Mouse (Mus musculus) heart, adult 2 months (tissue): ENCODE results near the gene Mex3a. TPM values are rescaled to one million over a fixed set of nuclear protein-coding genes. Genes with fewer than 3 reads are reported as not detected.
"Not testable (repeated sequence)": the region's sequence is repeated elsewhere in the genome, so short reads cannot be mapped to it uniquely, and the experiment has no call there.

Source experiments
- DNase-seq, 2 experiments: peaks; one replicate each; pipeline ENCODE4 v3.0.0; 2021
- H3K27ac ChIP-seq: fragments of 200-600 bp; 2 replicates; pipeline ENCODE4 v1.8.1; 2022
- H3K27me3 ChIP-seq: fragments of 200-500 bp; 2 replicates; pipeline ENCODE4 v1.6.1; 2012; ENCODE audit warnings: mild to moderate bottlenecking, low read length, inconsistent platforms, mixed read lengths; ENCODE audit not compliant: control insufficient read depth, insufficient read depth
- H3K36me3 ChIP-seq: fragments of 200-500 bp; 2 replicates; pipeline ENCODE4 v1.6.1; 2012; ENCODE audit warnings: low read length, inconsistent platforms; ENCODE audit not compliant: control insufficient read depth, insufficient read depth
- H3K4me1 ChIP-seq: fragments of 200-500 bp; 2 replicates; pipeline ENCODE4 v1.6.1; 2011; ENCODE audit warnings: low read length; ENCODE audit not compliant: control insufficient read depth, insufficient read depth
- H3K4me3 ChIP-seq: fragments of 200-600 bp; 2 replicates; pipeline ENCODE4 v1.8.1; 2022
- H3K79me2 ChIP-seq: fragments of 200-500 bp; replicated peaks from 2 replicates; pipeline ENCODE4 v1.6.1; 2012; ENCODE audit warnings: mild to moderate bottlenecking, inconsistent platforms, low read length, moderate library complexity, mixed read lengths; ENCODE audit not compliant: control insufficient read depth, insufficient read depth
- H3K9ac ChIP-seq: fragments of 200-500 bp; 2 replicates; pipeline ENCODE4 v1.6.1; 2012; ENCODE audit warnings: low read depth, mild to moderate bottlenecking, control low read depth, inconsistent platforms, low read length, mixed read lengths
- CTCF ChIP-seq: fragments of 200-600 bp; IDR thresholded peaks from 2 replicates; pipeline ENCODE4 v1.8.1; 2022; ENCODE audit warnings: antibody characterized with exemption, mild to moderate bottlenecking, moderate library complexity
- EP300 ChIP-seq: fragments of 200-500 bp; IDR thresholded peaks from 2 replicates; pipeline ENCODE4 v1.6.1; 2011; ENCODE audit warnings: low read depth, low read length, control low read depth; ENCODE audit not compliant: insufficient read depth
- POLR2A ChIP-seq: fragments of 200-500 bp; IDR thresholded peaks from 2 replicates; pipeline ENCODE4 v1.6.1; 2011; ENCODE audit warnings: mild to moderate bottlenecking, low read depth, low read length, control low read depth; ENCODE audit not compliant: insufficient read depth
- WGBS: fragments of 180-500 bp; shearing (Covaris S2); methylation state at CpG from one replicate; pipeline ENCODE4 v1.1.7; 2018; 5-methylcytosine and 5-hydroxymethylcytosine counted together
- intact Hi-C: fragments of 180-260 bp; cut with DNase I; formaldehyde crosslinking; loops from one replicate; pipeline ENCODE4 v1.15.1; 2025
- polyA plus RNA-seq: library from polyadenylated mRNA; depleted of rRNA; stranded (reverse); fragments of >200 nt; gene quantifications from 2 replicates; pipeline ENCODE4 v1.2.3, GENCODE M21; 2012
- total RNA-seq, 2 experiments: library from RNA; stranded (reverse); gene quantifications; 2 replicates each; pipeline ENCODE4 v1.2.3; 2021

Gene Mex3a
- total and polyA plus RNA-seq, 3 experiments, result 0.27 to 0.45 (median 0.42) TPM

DNA sequence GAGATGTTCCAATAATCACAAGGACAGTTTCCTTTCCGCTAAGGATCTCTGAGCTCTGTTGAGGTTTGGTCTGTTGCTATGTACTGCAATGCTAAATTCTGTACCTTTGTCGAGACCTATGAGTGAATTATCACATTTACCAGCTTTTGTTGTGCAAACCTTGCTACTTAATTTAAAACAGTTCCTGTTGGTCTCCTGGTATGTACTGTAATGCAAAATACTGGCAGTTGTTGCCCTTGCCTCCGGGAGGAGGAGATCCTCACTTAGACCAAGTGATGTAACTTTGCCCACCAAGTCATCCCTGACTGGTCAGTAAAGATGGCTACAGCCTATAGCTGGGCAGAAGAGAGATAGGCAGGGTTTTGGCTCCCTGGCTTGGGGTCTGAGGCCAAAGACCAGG is 43.3 kb downstream of the Mex3a start, which contains the start of gene Ssr2:
Ssr2 (plus strand) TSS at position 337 of the 400 bp plus-strand sequence.
- Histone ChIP-seq H3K36me3 (peaks cover 3% of the 10 kb centered on the region; the same call in 1 of the 2 replicates), H3K27me3 (no peaks in the 10 kb centered on the region), H3K79me2 (0 out of 2 replicates have a peak, but pooled peaks cover 1% of the 10 kb centered on the region), H3K4me1 (no peaks in the 10 kb centered on the region), H3K27ac (no peak within 1 kb of the TSS), H3K9ac (no peak within 1 kb of the TSS), H3K4me3 (no peak within 1 kb of the TSS)
- intact Hi-C loops, result no loop called here
- no peak for TF ChIP-seq POLR2A
- TF ChIP-seq CTCF, result no peak
- no peak for TF ChIP-seq EP300
- DNase-seq, result no peak
- WGBS, result 79% methylated on average over 3 of the region's 3 CpGs

DNA sequence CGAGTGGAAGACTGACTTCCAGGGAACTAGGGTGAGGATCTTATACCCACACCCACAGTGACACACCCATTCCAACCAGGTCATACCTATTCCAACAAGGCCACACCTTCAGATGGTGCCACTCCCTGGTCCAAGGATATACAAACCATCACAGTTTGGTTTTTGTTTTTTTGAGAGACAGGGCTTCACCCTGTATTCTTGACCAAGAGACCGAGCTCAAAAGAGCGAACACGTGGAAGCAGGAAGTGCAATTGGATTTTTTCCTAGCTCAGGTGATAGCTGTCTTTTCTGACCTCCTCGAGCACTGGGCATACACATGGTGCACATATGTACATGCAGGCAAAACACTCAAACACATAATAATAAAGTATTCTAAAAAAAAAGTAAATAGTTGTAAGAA is 45.7 kb downstream of the Mex3a start:
- H3K9ac ChIP-seq, H3K27ac ChIP-seq, DNase-seq, H3K4me3 ChIP-seq, H3K79me2 ChIP-seq, H3K4me1 ChIP-seq, H3K27me3 ChIP-seq, H3K36me3 ChIP-seq: not testable (repeated sequence)
- 79% methylated on average over 5 of the region's 5 CpGs for WGBS
- intact Hi-C loops, result loop anchor here (2.0 kb wide), 1 partner anchor 25 kb away; the partner anchor contains the start of genes Lamtor2 and Ubqln4

DNA sequence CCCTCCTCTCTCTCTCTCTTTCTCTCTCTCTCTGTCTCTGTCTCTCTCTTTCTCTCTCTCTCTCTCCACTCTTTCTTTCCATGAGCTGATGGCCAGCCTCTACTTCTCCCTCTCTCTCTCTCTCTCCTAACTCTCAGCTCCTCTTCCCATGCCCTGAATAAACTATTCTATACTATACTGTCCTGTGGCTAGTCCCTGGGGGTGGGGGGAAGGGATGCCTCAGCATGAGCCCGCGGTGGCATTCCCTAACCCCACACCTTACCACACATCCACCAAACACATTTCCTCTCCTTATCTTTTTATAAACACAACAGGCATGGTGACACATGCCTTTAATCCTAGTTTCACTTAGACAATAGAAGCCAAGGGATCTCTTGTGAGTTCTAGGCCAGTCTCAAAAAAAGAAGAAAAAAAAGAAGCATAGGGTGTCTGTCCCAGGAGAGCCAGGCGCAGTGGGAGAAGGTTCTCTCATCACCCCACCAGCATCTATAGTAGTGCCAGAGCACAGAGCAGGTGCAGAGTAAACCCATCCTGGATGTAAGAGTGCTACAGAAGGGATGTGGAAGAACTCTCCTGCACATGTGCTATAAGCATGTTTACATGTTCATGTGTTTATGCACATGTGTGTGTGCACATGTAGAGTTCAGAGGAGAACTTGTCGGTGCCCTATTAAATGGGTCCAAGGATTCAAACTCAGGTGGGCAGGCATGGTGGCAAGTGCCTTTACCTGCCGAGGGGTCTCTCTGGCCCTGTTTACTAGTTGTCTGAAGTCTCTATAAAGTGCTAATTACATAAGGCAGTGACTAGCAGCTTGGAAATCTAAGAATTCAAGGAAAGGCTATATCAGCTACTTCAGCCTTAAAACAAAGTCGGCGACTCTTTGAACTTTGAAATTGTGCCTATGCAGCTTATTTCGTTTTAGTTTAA is 46.6 kb downstream of the Mex3a start:
- Histone ChIP-seq H3K4me1 (no peaks in the 10 kb centered on the region), H3K27me3 (no peaks in the 10 kb centered on the region), H3K4me3 (peak overlapping the region; percentile 86), H3K27ac (peak overlapping the region; percentile 87), H3K36me3 (peaks cover 3% of the 10 kb centered on the region; the same call in 1 of the 2 replicates), H3K79me2 (0 out of 2 replicates have a peak, but pooled peaks cover 3% of the 10 kb centered on the region), H3K9ac (no peak overlapping the region)
- DNase-seq, result no peak
- intact Hi-C loops, result loop anchor here (2.0 kb wide), 1 partner anchor 26 kb away; the partner anchor contains the start of genes Lamtor2 and Ubqln4
- TF ChIP-seq CTCF, result no peak
- no peak for TF ChIP-seq POLR2A
- no peak for TF ChIP-seq EP300
- 40% methylated on average over 8 of the region's 8 CpGs for WGBS

GRCm38 (mm10) chr3:88579454-88580117 is 47.4 kb downstream of the Mex3a start:
- Histone ChIP-seq H3K79me2 (0 out of 2 replicates have a peak, but pooled peaks cover 3% of the 10 kb centered on the region), H3K4me1 (no peaks in the 10 kb centered on the region), H3K36me3 (peaks cover 3% of the 10 kb centered on the region; the same call in 1 of the 2 replicates), H3K9ac (peak overlapping the region; percentile 99), H3K4me3 (peak overlapping the region; percentile 86), H3K27ac (peak overlapping the region; percentile 87), H3K27me3 (no peaks in the 10 kb centered on the region)
- peak; percentile 84 to 85 for DNase-seq
- intact Hi-C loops, result loop anchor here (2.0 kb wide), 1 partner anchor 27 kb away; the partner anchor contains the start of genes Lamtor2 and Ubqln4
- TF ChIP-seq CTCF (no peak), POLR2A (peak; percentile 90), EP300 (0 out of 2 replicates have a peak, but pooled peaks have one; percentile 48)
- WGBS, result under 1% methylated on average over 34 of the region's 34 CpGs

GRCm38 (mm10) chr3:88585769-88586168 is 53.6 kb downstream of the Mex3a start:
- H3K36me3 ChIP-seq, result no peaks in the 10 kb centered on the region
- WGBS, result 94% methylated on average over 6 of the region's 6 CpGs
- H3K79me2 ChIP-seq, result 0 out of 2 replicates have a peak, but pooled peaks cover 2% of the 10 kb centered on the region
- TF ChIP-seq POLR2A, result no peak
- TF ChIP-seq CTCF, result no peak
- TF ChIP-seq EP300, result no peak
- H3K9ac ChIP-seq, result no peak overlapping the region
- H3K27ac ChIP-seq, result no peak overlapping the region
- H3K4me1 ChIP-seq, result no peaks in the 10 kb centered on the region
- no peak overlapping the region for H3K4me3 ChIP-seq
- H3K27me3 ChIP-seq, result no peaks in the 10 kb centered on the region
- intact Hi-C loops, result no loop called here
- DNase-seq, result no peak

DNA sequence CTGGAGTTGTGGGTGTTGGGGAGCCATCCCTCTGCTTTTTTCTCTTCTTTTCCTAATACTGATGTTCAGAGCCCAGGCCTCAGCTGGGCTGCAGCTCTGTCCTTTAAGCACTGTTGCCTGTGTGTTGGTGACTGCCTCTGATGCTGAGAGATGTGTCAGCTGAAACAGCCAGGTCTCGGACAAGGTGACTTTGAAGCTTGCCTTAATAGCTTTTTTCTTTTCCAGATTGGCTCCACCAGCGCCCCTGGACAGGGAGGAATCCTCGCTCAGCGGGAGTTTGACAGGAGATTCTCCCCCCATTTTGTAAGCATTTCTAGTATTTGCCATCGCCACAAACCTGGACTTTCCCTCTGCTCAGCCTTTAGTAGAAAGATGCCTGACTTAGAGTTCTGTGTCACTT is 54.4 kb downstream of the Mex3a start:
- no peaks in the 10 kb centered on the region for H3K27me3 ChIP-seq
- DNase-seq, result no peak
- no peak overlapping the region for H3K9ac ChIP-seq
- no peak overlapping the region for H3K27ac ChIP-seq
- TF ChIP-seq POLR2A (no peak), EP300 (no peak), CTCF (no peak)
- H3K79me2 ChIP-seq, result no peaks in the 10 kb centered on the region
- H3K4me3 ChIP-seq, result no peak overlapping the region
- intact Hi-C loops, result no loop called here
- H3K36me3 ChIP-seq, result no peaks in the 10 kb centered on the region
- H3K4me1 ChIP-seq, result no peaks in the 10 kb centered on the region; the same call in 1 of the 2 replicates
- 95% methylated on average over 5 of the region's 5 CpGs for WGBS
